Mouse (Mus musculus) MEL (cell line): ENCODE data around the gene Syt9.

Source experiments
- CTCF ChIP-seq, 3 experiments: IDR thresholded peaks in 2 of 3; conservative IDR thresholded peaks in 1 of 3; 2 replicates each; pipeline ENCODE4 v1.5.1; 2011 to 2012; ENCODE audit warnings: low read length in 3 of 3, low read depth in 2 of 3, mild to moderate bottlenecking in 2 of 3, improper control_type of control experiment in 1 of 3, inconsistent platforms in 1 of 3, mixed read lengths in 1 of 3, moderate library complexity in 1 of 3; ENCODE audit not compliant: control insufficient read depth in 1 of 3, insufficient read depth in 1 of 3, poor library complexity in 1 of 3, severe bottlenecking in 1 of 3
- E2F4 ChIP-seq: IDR thresholded peaks from 2 replicates; pipeline ENCODE4 v1.6.1; 2011; ENCODE audit warnings: low read depth, low read length, improper control_type of control experiment, borderline replicate concordance
- EP300 ChIP-seq, 2 experiments: IDR thresholded peaks; 2 replicates each; pipeline ENCODE4 v1.6.1; 2011; ENCODE audit warnings: improper control_type of control experiment in 2 of 2, low read length in 2 of 2, low read depth in 1 of 2, mild to moderate bottlenecking in 1 of 2
- GABPA ChIP-seq: IDR thresholded peaks from 2 replicates; pipeline ENCODE4 v1.6.1; 2012; ENCODE audit warnings: low read depth, mild to moderate bottlenecking, inconsistent platforms, low read length, improper control_type of control experiment, moderate library complexity
- JUND ChIP-seq: IDR thresholded peaks from 2 replicates; pipeline ENCODE4 v1.6.1; 2011; ENCODE audit warnings: low read depth, mild to moderate bottlenecking, improper control_type of control experiment, low read length
- MAFK ChIP-seq: IDR thresholded peaks from 2 replicates; pipeline ENCODE4 v1.6.1; 2011; ENCODE audit warnings: low read depth, mild to moderate bottlenecking, low read length, improper control_type of control experiment, borderline replicate concordance
- MAZ ChIP-seq: IDR thresholded peaks from 2 replicates; pipeline ENCODE4 v1.6.1; 2012; ENCODE audit warnings: low read depth, mild to moderate bottlenecking, inconsistent platforms, low read length, improper control_type of control experiment
- NRF1 ChIP-seq: IDR thresholded peaks from 2 replicates; pipeline ENCODE4 v1.6.1; 2014; ENCODE audit warnings: low read depth, mild to moderate bottlenecking, inconsistent platforms, low read length, improper control_type of control experiment, moderate library complexity; ENCODE audit not compliant: poor library complexity, insufficient read depth, severe bottlenecking
- TBP ChIP-seq: IDR thresholded peaks from 2 replicates; pipeline ENCODE4 v1.8.0; 2011; ENCODE audit warnings: low read depth, low read length, improper control_type of control experiment
- TCF12 ChIP-seq: IDR thresholded peaks from 2 replicates; pipeline ENCODE4 v1.6.1; 2014; ENCODE audit warnings: low read depth, mild to moderate bottlenecking, inconsistent platforms, low read length, improper control_type of control experiment, moderate library complexity
- USF2 ChIP-seq, 2 experiments: IDR thresholded peaks; 2 replicates each; pipeline ENCODE4 v1.6.1; 2011 to 2012; ENCODE audit warnings: improper control_type of control experiment in 2 of 2, low read length in 2 of 2, borderline replicate concordance in 1 of 2, inconsistent platforms in 1 of 2, low read depth in 1 of 2, mild to moderate bottlenecking in 1 of 2; ENCODE audit not compliant: insufficient read depth in 1 of 2
- ZC3H11A ChIP-seq: IDR thresholded peaks from 2 replicates; pipeline ENCODE4 v1.6.1; 2012; ENCODE audit warnings: low read depth, mild to moderate bottlenecking, inconsistent platforms, low read length, improper control_type of control experiment
- ZKSCAN1 ChIP-seq: IDR thresholded peaks from 2 replicates; pipeline ENCODE4 v1.6.1; 2012; ENCODE audit warnings: low read depth, mild to moderate bottlenecking, inconsistent platforms, low read length, improper control_type of control experiment, moderate library complexity

GRCm38 (mm10) chr7:107495428-107495827, 124.9 kb downstream of the Syt9 start:
- TF ChIP-seq JUND, result no peak
- TF ChIP-seq CTCF (IDR thresholded peaks at IDR 0.05 in 2 of 3, conservative IDR thresholded peaks at IDR 0.05 in 1 of 3; ENCODE audit: control insufficient read depth in 1 of 3, insufficient read depth in 1 of 3, low read depth in 2 of 3, low read length in 3 of 3, poor library complexity in 1 of 3, severe bottlenecking in 1 of 3), result no peak
- TF ChIP-seq EP300 (IDR thresholded peaks at IDR 0.05; ENCODE audit: low read depth in 1 of 2, low read length in 2 of 2), result no peak
- TF ChIP-seq E2F4, result no peak
- no peak for TF ChIP-seq USF2 (IDR thresholded peaks at IDR 0.05; ENCODE audit: borderline replicate concordance in 1 of 2, insufficient read depth in 1 of 2, low read depth in 1 of 2, low read length in 2 of 2)
- no peak for TF ChIP-seq NRF1
- TF ChIP-seq ZKSCAN1, result no peak
- TF ChIP-seq TBP, result no peak
- TF ChIP-seq ZC3H11A, result no peak
- TF ChIP-seq TCF12, result no peak
- TF ChIP-seq GABPA, result no peak
- no peak for TF ChIP-seq MAFK
- TF ChIP-seq MAZ, result no peak
